Mouse (Mus musculus): ENCODE data around the gene Fgd5. TPM values are rescaled to one million over a fixed set of nuclear protein-coding genes. Genes with fewer than 3 reads are reported as not detected.
"Not testable (repeated sequence)": the region's sequence is repeated elsewhere in the genome, so short reads cannot be mapped to it uniquely, and the experiment has no call there.

Fgd5 gene
- polyA plus RNA-seq (2015; fragmentation: Nextera tagmentation; extraction: Ambion mirVana) = 15.3 and 16.0 TPM in 2 replicates

DNA sequence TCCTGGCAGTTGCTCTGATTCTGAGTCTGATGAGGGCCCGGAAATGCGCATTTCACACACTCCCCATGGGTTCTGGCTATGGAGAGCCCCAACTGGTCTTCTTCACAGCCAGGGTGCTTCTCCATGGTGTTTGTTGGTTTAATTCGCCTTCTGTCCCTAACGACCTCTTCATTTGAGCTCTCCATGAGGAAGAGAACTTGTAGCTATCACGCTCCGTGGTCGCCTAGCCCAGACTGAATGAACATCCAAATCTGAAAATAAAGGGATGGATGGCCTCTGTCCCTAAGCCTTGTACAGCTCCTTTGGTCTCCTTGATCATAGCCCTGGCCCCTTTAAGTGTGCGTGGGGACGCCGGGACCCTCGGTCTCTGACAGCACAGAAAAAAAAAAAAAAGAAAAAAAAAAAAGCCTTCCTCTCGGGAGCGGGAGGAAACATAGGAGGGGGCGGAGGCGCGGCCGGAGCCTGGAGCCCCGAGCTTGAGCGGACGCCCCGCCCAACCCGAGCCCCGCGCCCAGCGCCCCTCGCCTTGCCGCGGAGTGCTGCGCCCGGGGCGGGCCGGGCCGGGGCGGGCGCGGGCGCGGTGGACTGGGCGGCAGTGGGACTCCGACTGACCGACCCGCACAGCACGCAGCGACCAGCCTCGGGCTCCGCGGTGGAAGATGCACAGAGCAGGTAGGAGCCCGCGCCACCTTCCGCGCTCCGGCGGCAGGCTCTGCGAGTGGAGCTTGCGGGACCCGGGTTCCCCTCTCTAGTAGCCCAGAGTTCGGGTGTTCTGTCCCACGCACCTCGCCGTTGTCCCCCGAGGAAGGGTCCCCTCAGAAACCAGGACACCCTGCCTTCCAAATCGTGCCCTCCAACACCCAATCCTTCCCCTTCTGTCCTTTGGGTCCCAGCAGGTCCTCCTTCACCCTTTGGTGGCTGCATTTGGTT, at the start of gene Fgd5:
TSS of gene Fgd5 (plus strand) at position 508 of the 930 bp plus-strand sequence.
- Histone ChIP-seq H3K27me3 (0 out of 2 replicates have a peak, but pooled peaks cover 9% of the 10 kb centered on the region), H3K9me3 (no peaks in the 10 kb centered on the region), H3K27ac (replicated peaks) (peak within 1 kb of the TSS; percentile 50; the same call in 1 of the 2 replicates), H3K4me1 (replicated peaks) (peaks cover 20% of the 10 kb centered on the region), H3K4me2 (peak within 1 kb of the TSS; percentile 96), H3K36me3 (no peaks in the 10 kb centered on the region), H3K4me3 (peak within 1 kb of the TSS; percentile 63), H3K9ac (peak within 1 kb of the TSS; percentile 61)
- WGBS = 3% methylated on average over 44 of the region's 62 CpGs
- ATAC-seq (ENCODE audit: low FRiP score, low read depth) = peak; percentile 54

DNA sequence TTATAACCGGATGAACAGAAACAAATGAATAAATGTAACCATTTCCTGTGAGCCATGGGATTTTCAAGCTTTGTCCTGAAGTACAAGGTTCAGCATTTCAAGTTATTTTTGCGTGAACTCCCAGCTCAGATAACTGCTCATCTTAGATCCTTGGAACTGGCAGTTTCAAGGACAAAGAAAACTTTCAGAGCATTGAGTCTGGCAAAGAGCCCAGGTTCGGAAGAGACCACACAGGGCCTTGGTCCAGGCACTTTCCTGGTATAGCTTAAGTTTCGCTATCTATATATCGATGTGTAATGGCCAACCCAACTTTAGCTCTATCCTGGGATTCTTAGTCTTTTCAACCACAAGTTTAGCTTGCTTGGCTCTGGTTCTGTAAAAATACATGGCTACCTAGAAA, 47.4 kb upstream of the Fgd5 start:
- ATAC-seq (ENCODE audit: low FRiP score, low read depth) = no peak
- no peak overlapping the region for H3K27ac ChIP-seq (replicated peaks)
- no peaks in the 10 kb centered on the region for H3K9me3 ChIP-seq
- 72% methylated on average over 5 of the region's 5 CpGs for WGBS
- H3K4me2 ChIP-seq = no peak overlapping the region
- no peaks in the 10 kb centered on the region for H3K27me3 ChIP-seq
- no peak overlapping the region for H3K9ac ChIP-seq
- H3K4me3 ChIP-seq = no peak overlapping the region
- no peaks in the 10 kb centered on the region for H3K36me3 ChIP-seq
- H3K4me1 ChIP-seq (replicated peaks) = no peaks in the 10 kb centered on the region

GRCm38 (mm10) chr6:91938491-91938890, 40.2 kb upstream of the Fgd5 start:
- WGBS = 49% methylated on average over 4 of the region's 4 CpGs
- ATAC-seq (ENCODE audit: low FRiP score, low read depth) = no peak

DNA sequence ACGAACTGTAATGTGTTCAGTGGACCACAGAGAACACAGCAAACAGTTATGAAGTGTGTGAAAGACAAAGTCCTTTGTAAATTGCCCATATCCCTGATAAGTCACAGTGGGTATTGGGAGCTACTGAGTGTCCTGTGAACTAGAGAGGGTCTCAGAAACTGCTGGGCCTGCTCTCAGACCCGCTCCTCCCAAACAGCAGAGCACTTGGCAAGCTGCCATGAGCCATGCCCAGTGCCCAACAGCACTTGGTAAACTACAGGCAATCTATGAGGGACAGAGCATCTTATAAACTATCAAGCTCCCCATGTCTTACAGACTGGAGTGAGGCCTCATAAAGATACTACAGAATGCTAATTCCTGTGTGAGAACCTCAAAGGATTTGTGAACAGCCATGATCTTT, 30.3 kb upstream of the Fgd5 start:
- Histone ChIP-seq H3K9me3 (no peaks in the 10 kb centered on the region), H3K36me3 (no peaks in the 10 kb centered on the region), H3K27me3 (no peaks in the 10 kb centered on the region), H3K4me3 (no peak overlapping the region), H3K27ac (replicated peaks) (no peak overlapping the region), H3K9ac (no peak overlapping the region), H3K4me1 (replicated peaks) (no peaks in the 10 kb centered on the region), H3K4me2 (no peak overlapping the region)
- no peak for ATAC-seq (ENCODE audit: low FRiP score, low read depth)
- WGBS = 67% methylated on average over 2 of the region's 2 CpGs

More at GRCm38 (mm10) chr6:91938491-91938890, 40.2 kb upstream of the Fgd5 start:
- H3K36me3 ChIP-seq = no peaks in the 10 kb centered on the region
- no peak overlapping the region for H3K9ac ChIP-seq
- no peaks in the 10 kb centered on the region for H3K4me1 ChIP-seq (replicated peaks)
- no peaks in the 10 kb centered on the region for H3K9me3 ChIP-seq
- H3K27ac ChIP-seq (replicated peaks) = no peak overlapping the region
- H3K4me2 ChIP-seq = no peak overlapping the region
- H3K27me3 ChIP-seq = no peaks in the 10 kb centered on the region
- no peak overlapping the region for H3K4me3 ChIP-seq

DNA sequence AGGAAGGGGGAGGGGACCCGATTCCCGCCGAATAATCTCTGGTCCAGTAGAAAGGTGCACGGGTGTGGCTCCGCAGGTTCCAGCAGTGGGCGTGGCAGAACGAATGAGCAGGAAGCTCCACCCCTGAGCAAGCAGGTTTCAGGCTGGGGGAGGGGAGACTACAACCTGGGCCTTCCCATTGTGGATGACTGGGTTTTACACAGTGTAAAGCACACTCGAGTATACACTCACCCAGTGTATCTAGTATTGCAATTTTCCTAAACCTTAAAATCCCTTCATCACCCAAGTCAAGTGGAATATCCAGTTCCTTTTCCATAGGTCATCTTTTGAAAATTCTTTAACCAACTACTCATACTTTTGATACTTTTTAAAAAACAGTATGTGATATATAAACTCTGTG, 20.7 kb upstream of the Fgd5 start:
- H3K4me1 ChIP-seq (replicated peaks); H3K27me3 ChIP-seq: not testable (repeated sequence)
- 24% methylated on average over 2 of the region's 8 CpGs for WGBS

DNA sequence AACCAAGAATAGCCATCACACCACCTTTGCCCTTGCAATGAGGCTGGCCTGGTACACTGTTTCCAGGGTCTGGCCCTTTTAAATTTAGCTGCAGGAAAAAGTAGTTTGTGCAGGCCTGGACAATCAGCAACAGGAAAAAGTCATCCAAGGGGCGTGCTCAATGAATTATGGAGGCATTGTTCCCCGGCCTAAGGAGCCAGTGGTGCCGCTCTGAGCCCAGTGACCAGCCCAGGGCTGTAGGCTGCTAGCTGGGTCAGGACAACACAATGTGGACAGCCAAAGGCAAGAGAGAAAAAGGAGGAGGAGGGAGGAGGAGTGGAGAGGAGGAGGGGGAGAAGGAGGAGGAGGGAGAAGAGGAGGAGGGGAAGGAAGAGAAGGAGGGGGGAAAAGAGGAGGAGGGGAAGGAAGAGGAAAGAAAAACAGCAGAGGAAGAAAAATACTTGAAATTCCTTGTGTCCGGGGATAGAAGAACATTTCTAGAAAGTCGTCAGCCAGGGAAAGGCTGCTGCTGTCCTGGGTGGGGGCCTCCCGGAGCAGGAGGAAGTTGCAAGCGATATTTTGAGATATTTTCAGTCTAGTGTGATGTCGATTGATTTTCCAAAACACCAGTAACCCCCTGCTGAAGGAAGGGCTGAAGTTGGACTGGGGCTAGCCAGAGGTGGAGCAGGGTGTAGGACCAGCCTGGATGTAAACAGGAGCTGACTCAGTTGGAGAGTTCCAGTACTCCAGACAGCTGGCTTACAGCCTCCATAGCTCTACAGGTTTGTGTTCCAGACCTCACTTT, 18.5 kb upstream of the Fgd5 start:
- Histone ChIP-seq H3K9ac (no peak overlapping the region), H3K27me3 (no peaks in the 10 kb centered on the region), H3K9me3 (no peaks in the 10 kb centered on the region), H3K4me2 (no peak overlapping the region), H3K36me3 (no peaks in the 10 kb centered on the region), H3K4me3 (no peak overlapping the region), H3K27ac (replicated peaks) (0 out of 2 replicates have a peak overlapping the region, but pooled peaks have one; percentile 6), H3K4me1 (replicated peaks) (0 out of 2 replicates have a peak, but pooled peaks cover 7% of the 10 kb centered on the region)
- ATAC-seq (ENCODE audit: low FRiP score, low read depth) = no peak
- WGBS = 52% methylated on average over 8 of the region's 8 CpGs

More for the DNA sequence above, 20.7 kb upstream of the Fgd5 start:
- H3K27ac ChIP-seq (replicated peaks); H3K36me3 ChIP-seq; ATAC-seq (ENCODE audit: low FRiP score, low read depth); H3K9me3 ChIP-seq; H3K9ac ChIP-seq; H3K4me2 ChIP-seq; H3K4me3 ChIP-seq: not testable (repeated sequence)

GRCm38 (mm10) chr6:91963429-91963828, 15.2 kb upstream of the Fgd5 start:
- WGBS = 27% methylated on average over 4 of the region's 4 CpGs
- peaks cover 7% of the 10 kb centered on the region; the same call in 1 of the 2 replicates for H3K4me1 ChIP-seq (replicated peaks)
- no peak overlapping the region for H3K4me2 ChIP-seq
- H3K27ac ChIP-seq (replicated peaks) = no peak overlapping the region
- 0 out of 2 replicates have a peak, but pooled peaks have one; percentile 15 for ATAC-seq (ENCODE audit: low FRiP score, low read depth)
- H3K9me3 ChIP-seq = no peaks in the 10 kb centered on the region
- H3K27me3 ChIP-seq = no peaks in the 10 kb centered on the region
- H3K36me3 ChIP-seq = no peaks in the 10 kb centered on the region
- H3K4me3 ChIP-seq = no peak overlapping the region
- H3K9ac ChIP-seq = no peak overlapping the region

DNA sequence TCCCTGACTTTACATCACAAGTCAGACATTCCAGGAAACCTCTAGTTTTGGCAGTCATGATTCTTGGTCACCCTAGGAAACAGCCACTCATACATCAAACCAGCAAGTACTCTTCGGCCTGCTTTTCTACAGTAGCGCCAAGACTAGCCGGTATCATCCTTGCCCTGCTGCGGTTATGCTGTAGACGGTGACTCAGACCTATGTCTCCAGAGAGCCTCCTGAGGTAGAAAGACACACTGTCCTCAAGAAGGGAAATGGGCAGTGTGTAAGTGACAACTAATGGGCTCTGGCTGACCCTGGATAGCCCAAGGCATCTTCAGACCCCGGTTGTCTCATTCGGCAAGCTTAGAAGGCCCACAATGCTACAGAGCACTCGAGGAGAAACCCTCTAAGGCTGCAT, 13.6 kb upstream of the Fgd5 start:
- Histone ChIP-seq H3K36me3 (no peaks in the 10 kb centered on the region), H3K4me2 (no peak overlapping the region), H3K27me3 (no peaks in the 10 kb centered on the region), H3K9ac (no peak overlapping the region), H3K4me1 (replicated peaks) (peaks cover 7% of the 10 kb centered on the region; the same call in 1 of the 2 replicates), H3K27ac (replicated peaks) (no peak overlapping the region), H3K9me3 (no peaks in the 10 kb centered on the region), H3K4me3 (no peak overlapping the region)
- ATAC-seq (ENCODE audit: low FRiP score, low read depth) = no peak
- WGBS = 94% methylated on average over 8 of the region's 8 CpGs

- Histone ChIP-seq H3K36me3 (no peaks in the 10 kb centered on the region), H3K4me1 (replicated peaks) (peaks cover 7% of the 10 kb centered on the region; the same call in 1 of the 2 replicates), H3K4me2 (no peak overlapping the region), H3K9ac (no peak overlapping the region), H3K4me3 (no peak overlapping the region), H3K27me3 (no peaks in the 10 kb centered on the region), H3K9me3 (no peaks in the 10 kb centered on the region), H3K27ac (replicated peaks) (no peak overlapping the region)
- no peak for ATAC-seq (ENCODE audit: low FRiP score, low read depth)
- 47% methylated on average over 6 of the region's 6 CpGs for WGBS
Measured at GRCm38 (mm10) chr6:91966006-91966405, 12.7 kb upstream of the Fgd5 start.

GRCm38 (mm10) chr6:91972201-91972646, 6.5 kb upstream of the Fgd5 start:
- H3K4me1 ChIP-seq (replicated peaks) = peaks cover 6% of the 10 kb centered on the region; the same call in 1 of the 2 replicates
- H3K36me3 ChIP-seq = no peaks in the 10 kb centered on the region
- H3K4me3 ChIP-seq = no peak overlapping the region
- H3K4me2 ChIP-seq = no peak overlapping the region
- 49% methylated on average over 9 of the region's 9 CpGs for WGBS
- H3K27ac ChIP-seq (replicated peaks) = no peak overlapping the region
- H3K9ac ChIP-seq = no peak overlapping the region
- no peaks in the 10 kb centered on the region for H3K9me3 ChIP-seq
- no peaks in the 10 kb centered on the region for H3K27me3 ChIP-seq
- peak; percentile 76; the same call in 1 of the 2 replicates for ATAC-seq (ENCODE audit: low FRiP score, low read depth)

DNA sequence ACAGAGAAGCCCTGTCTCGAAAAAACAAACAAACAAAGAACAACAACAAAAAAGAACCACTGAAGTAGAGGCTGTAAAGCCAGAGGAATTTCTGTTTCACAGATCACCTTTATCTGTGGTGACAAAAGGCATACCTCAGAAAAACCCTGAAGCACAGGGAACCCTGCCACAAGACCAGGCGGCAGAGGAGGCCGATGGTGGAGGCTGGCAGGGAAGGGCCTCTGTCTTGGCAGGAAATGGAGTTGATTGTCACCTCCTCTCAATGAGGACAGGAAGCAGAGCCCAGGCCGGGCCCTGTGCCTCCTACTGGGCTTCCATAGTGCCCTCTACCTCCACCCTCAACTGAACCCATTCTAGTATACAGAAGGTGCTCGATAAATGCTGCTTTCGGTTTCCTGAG, 4.7 kb upstream of the Fgd5 start:
- 83% methylated on average over 6 of the region's 6 CpGs for WGBS
- Histone ChIP-seq H3K36me3 (no peaks in the 10 kb centered on the region), H3K27me3 (0 out of 2 replicates have a peak, but pooled peaks cover 5% of the 10 kb centered on the region), H3K4me2 (no peak overlapping the region), H3K27ac (replicated peaks) (no peak overlapping the region), H3K4me3 (no peak overlapping the region), H3K9ac (no peak overlapping the region), H3K9me3 (no peaks in the 10 kb centered on the region), H3K4me1 (replicated peaks) (peaks cover 16% of the 10 kb centered on the region)
- ATAC-seq (ENCODE audit: low FRiP score, low read depth) = no peak
